Mouse (Mus musculus): ENCODE measurements around the gene Akna.

DNA sequence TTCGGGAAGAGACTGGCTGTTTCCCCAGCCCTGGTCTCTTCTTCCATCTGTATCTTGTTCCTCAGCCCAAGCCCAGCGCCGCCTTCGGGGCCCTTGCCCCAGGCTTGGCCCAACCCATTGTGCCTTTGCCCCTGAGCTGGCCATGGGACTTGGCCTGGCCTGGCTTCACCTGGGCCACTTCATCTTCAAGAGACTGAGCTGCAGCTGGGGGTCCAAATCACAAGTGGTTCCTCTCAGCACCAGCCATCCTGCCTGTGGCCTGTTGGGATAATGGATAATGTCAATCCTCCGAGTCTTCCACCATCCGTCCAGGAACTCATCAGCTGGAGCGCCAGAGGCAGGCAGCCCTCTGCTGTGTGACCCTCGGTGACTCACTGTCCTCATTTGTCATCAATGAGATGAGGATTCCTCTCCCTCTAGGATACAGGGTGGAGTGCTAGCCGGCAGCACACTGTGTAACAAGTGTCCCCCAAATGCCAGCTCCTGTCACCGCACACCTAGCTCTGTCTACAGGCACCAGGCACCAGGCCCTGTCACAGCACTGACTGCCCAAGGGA lies 5.1 kb downstream of the Akna start:
- no peak for TF ChIP-seq CTCF (conservative IDR thresholded peaks at IDR 0.05; ENCODE audit: insufficient read depth, insufficient read length, low read depth, low read length)
- TF ChIP-seq POLR2A (IDR thresholded peaks at IDR 0.05; ENCODE audit: low read depth, low read length), result no peak

All from kidney, adult 2 months (tissue).